Mouse (Mus musculus): ENCODE data around the gene Pibf1. TPM values are rescaled to one million over a fixed set of nuclear protein-coding genes. Genes with fewer than 3 reads are reported as not detected.

The Pibf1 gene
- total and polyA plus RNA-seq, 3 experiments, result 8.4 to 11.0 TPM; not detected in 1

DNA sequence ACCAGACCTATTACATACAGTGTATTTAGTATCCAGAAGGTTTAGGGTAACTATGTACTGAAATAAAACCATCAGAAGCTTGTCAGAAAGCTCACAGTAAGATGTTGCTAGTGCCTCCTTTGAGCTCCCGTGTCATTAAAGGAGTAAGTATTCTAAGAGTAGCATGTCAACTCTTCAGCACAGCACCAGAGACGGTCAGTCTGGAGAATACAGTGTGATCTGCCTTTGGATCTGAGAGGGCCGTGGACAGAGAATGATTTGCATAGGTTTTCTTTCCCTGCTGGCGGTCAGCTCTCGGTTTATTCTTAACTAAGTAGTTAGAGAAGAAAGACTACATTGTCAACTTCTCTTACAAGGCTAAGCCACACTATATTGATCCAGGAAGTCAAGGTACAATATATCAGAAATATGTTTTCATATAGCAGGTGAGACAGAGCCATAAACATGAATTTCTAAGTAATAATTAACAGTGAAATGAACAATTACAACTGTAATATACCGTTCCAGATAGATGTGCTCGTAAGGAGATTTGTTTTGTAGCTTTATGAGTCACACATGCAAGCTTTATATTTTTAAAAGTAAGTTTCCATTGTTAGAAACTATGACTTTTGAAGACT, 119.3 kb downstream of the Pibf1 start:
- Histone ChIP-seq H3K27me3 (ENCODE audit: control insufficient read depth in 1 of 2, insufficient read depth in 2 of 2, low read length in 2 of 2) (no peaks in the 10 kb centered on the region), H3K9me3 (replicated peaks; ENCODE audit: insufficient read depth, low read length) (no peaks in the 10 kb centered on the region), H3K4me3 (ENCODE audit: control insufficient read depth in 1 of 2, insufficient read depth in 1 of 2, low read depth in 2 of 2, low read length in 2 of 2) (no peak overlapping the region), H3K9ac (ENCODE audit: control insufficient read depth, low read depth, low read length, poor library complexity, severe bottlenecking) (no peak overlapping the region), H3K27ac (ENCODE audit: control insufficient read depth, low read depth, low read length) (no peak overlapping the region), H3K79me2 (ENCODE audit: control insufficient read depth, insufficient read depth, low read length, poor library complexity) (no peaks in the 10 kb centered on the region), H3K4me1 (ENCODE audit: control insufficient read depth in 1 of 2, insufficient read depth in 2 of 2, low read length in 2 of 2) (no peaks in the 10 kb centered on the region), H3K36me3 (ENCODE audit: control insufficient read depth in 1 of 2, insufficient read depth in 2 of 2, low read length in 2 of 2) (no peaks in the 10 kb centered on the region; a peak in 1 of 4 replicates)
- DNase-seq (ENCODE audit: low read depth, low spot score), result no peak
- no peak for TF ChIP-seq UBTF (IDR thresholded peaks at IDR 0.05; ENCODE audit: borderline replicate concordance, insufficient read depth, low read depth, low read length)
- no peak for TF ChIP-seq CHD1 (IDR thresholded peaks at IDR 0.05; ENCODE audit: low read depth, low read length)

GRCm38 (mm10) chr14:99219757-99220171, 120.5 kb downstream of the Pibf1 start:
- no peak for TF ChIP-seq UBTF (IDR thresholded peaks at IDR 0.05; ENCODE audit: borderline replicate concordance, insufficient read depth, low read depth, low read length)
- no peak for TF ChIP-seq CHD2 (IDR thresholded peaks at IDR 0.05; ENCODE audit: low read length)
- no peak for TF ChIP-seq POLR2AphosphoS2 (IDR thresholded peaks at IDR 0.05; ENCODE audit: low read length)
- TF ChIP-seq EP300 (IDR thresholded peaks at IDR 0.05; ENCODE audit: low read depth in 1 of 2, low read length in 2 of 2), result no peak
- Histone ChIP-seq H3K27me3 (ENCODE audit: control insufficient read depth in 1 of 2, insufficient read depth in 2 of 2, low read length in 2 of 2) (no peaks in the 10 kb centered on the region), H3K9ac (ENCODE audit: control insufficient read depth, low read depth, low read length, poor library complexity, severe bottlenecking) (no peak overlapping the region), H3K9me3 (replicated peaks; ENCODE audit: insufficient read depth, low read length) (no peaks in the 10 kb centered on the region), H3K79me2 (ENCODE audit: control insufficient read depth, insufficient read depth, low read length, poor library complexity) (no peaks in the 10 kb centered on the region), H3K36me3 (ENCODE audit: control insufficient read depth in 1 of 2, insufficient read depth in 2 of 2, low read length in 2 of 2) (no peaks in the 10 kb centered on the region; a peak in 1 of 4 replicates), H3K27ac (ENCODE audit: control insufficient read depth, low read depth, low read length) (no peak overlapping the region), H3K4me1 (ENCODE audit: control insufficient read depth in 1 of 2, insufficient read depth in 2 of 2, low read length in 2 of 2) (no peaks in the 10 kb centered on the region), H3K4me3 (ENCODE audit: control insufficient read depth in 1 of 2, insufficient read depth in 1 of 2, low read depth in 2 of 2, low read length in 2 of 2) (no peak overlapping the region)
- no peak for DNase-seq (ENCODE audit: low read depth, low spot score)

- Histone ChIP-seq H3K27me3 (ENCODE audit: control insufficient read depth in 1 of 2, insufficient read depth in 2 of 2, low read length in 2 of 2) (no peaks in the 10 kb centered on the region), H3K4me3 (ENCODE audit: control insufficient read depth in 1 of 2, insufficient read depth in 1 of 2, low read depth in 2 of 2, low read length in 2 of 2) (no peak overlapping the region), H3K9ac (ENCODE audit: control insufficient read depth, low read depth, low read length, poor library complexity, severe bottlenecking) (no peak overlapping the region), H3K79me2 (ENCODE audit: control insufficient read depth, insufficient read depth, low read length, poor library complexity) (no peaks in the 10 kb centered on the region), H3K27ac (ENCODE audit: control insufficient read depth, low read depth, low read length) (no peak overlapping the region), H3K4me1 (ENCODE audit: control insufficient read depth in 1 of 2, insufficient read depth in 2 of 2, low read length in 2 of 2) (peaks cover 10 to 11% of the 10 kb centered on the region in 2 experiments), H3K36me3 (ENCODE audit: control insufficient read depth in 1 of 2, insufficient read depth in 2 of 2, low read length in 2 of 2) (peaks cover 0 to 21% of the 10 kb centered on the region in 2 experiments; a peak in 2 of 4 replicates), H3K9me3 (replicated peaks; ENCODE audit: insufficient read depth, low read length) (no peaks in the 10 kb centered on the region)
- DNase-seq (ENCODE audit: low read depth, low spot score), result no peak
- TF ChIP-seq E2F4 (IDR thresholded peaks at IDR 0.05; ENCODE audit: borderline replicate concordance, low read depth, low read length) (no peak), TBP (IDR thresholded peaks at IDR 0.05; ENCODE audit: low read depth, low read length) (no peak), MYC (IDR thresholded peaks at IDR 0.05; ENCODE audit: low read depth, low read length) (no peak), MEF2A (IDR thresholded peaks at IDR 0.05; ENCODE audit: extremely low read depth, insufficient replicate concordance, low read depth, low read length, poor library complexity, severe bottlenecking) (no peak), CHD2 (IDR thresholded peaks at IDR 0.05; ENCODE audit: low read length) (no peak), GATA1 (IDR thresholded peaks at IDR 0.05; ENCODE audit: low read depth, low read length) (no peak), UBTF (IDR thresholded peaks at IDR 0.05; ENCODE audit: borderline replicate concordance, insufficient read depth, low read depth, low read length) (no peak), MXI1 (IDR thresholded peaks at IDR 0.05; ENCODE audit: low read depth, low read length) (no peak), CTCF (IDR thresholded peaks at IDR 0.05 in 2 of 3, conservative IDR thresholded peaks at IDR 0.05 in 1 of 3; ENCODE audit: control insufficient read depth in 1 of 3, insufficient read depth in 1 of 3, low read depth in 2 of 3, low read length in 3 of 3, poor library complexity in 1 of 3, severe bottlenecking in 1 of 3) (no peak), ZKSCAN1 (IDR thresholded peaks at IDR 0.05; ENCODE audit: low read depth, low read length) (no peak), SIN3A (IDR thresholded peaks at IDR 0.05; ENCODE audit: low read length) (no peak), ETS1 (IDR thresholded peaks at IDR 0.05; ENCODE audit: low read depth, low read length) (no peak), MYB (IDR thresholded peaks at IDR 0.05; ENCODE audit: low read depth, low read length) (no peak), POLR2A (IDR thresholded peaks at IDR 0.05; ENCODE audit: control insufficient read depth in 1 of 2, insufficient read depth in 1 of 2, low read depth in 1 of 2, low read length in 2 of 2, poor library complexity in 1 of 2) (no peak), JUND (IDR thresholded peaks at IDR 0.05; ENCODE audit: low read depth, low read length) (no peak)
Observed at GRCm38 (mm10) chr14:99225929-99226328, 126.7 kb downstream of the Pibf1 start.
